Mouse (Mus musculus) midbrain, embryonic 12.5 days (tissue): Measurements from ENCODE around the gene Mroh2a. TPM values are rescaled to one million over a fixed set of nuclear protein-coding genes. Genes with fewer than 3 reads are reported as not detected.
"Not testable (repeated sequence)": the region's sequence is repeated elsewhere in the genome, so short reads cannot be mapped to it uniquely, and the experiment has no call there.

ENCODE experiments used
- ATAC-seq: fragments of 200-750 bp; cut with Nextera tagmentation; 2 replicates; pipeline ENCODE4 v1.8.0; 2017; ENCODE audit warnings: low read depth, moderate TSS enrichment, moderate library complexity; ENCODE audit not compliant: low FRiP score
- H3K27ac ChIP-seq: fragments of 300-500 bp; sonication (generic); replicated peaks from 2 replicates; pipeline ENCODE4 v1.5.1; 2016; ENCODE audit warnings: mild to moderate bottlenecking
- H3K27me3 ChIP-seq: fragments of 300-500 bp; sonication (generic); 2 replicates; pipeline ENCODE4 v1.6.1; 2016; ENCODE audit warnings: mild to moderate bottlenecking
- H3K36me3 ChIP-seq: fragments of 300-500 bp; sonication (generic); 2 replicates; pipeline ENCODE4 v1.6.1; 2016
- H3K4me1 ChIP-seq: fragments of 300-500 bp; sonication (generic); 2 replicates; pipeline ENCODE4 v1.6.1; 2016
- H3K4me2 ChIP-seq: fragments of 300-500 bp; sonication (generic); replicated peaks from 2 replicates; pipeline ENCODE4 v1.6.1; 2016; ENCODE audit warnings: mild to moderate bottlenecking, moderate library complexity
- H3K4me3 ChIP-seq: fragments of 300-500 bp; sonication (generic); 2 replicates; pipeline ENCODE4 v1.5.1; 2016; ENCODE audit warnings: mild to moderate bottlenecking
- H3K9ac ChIP-seq: fragments of 300-500 bp; sonication (generic); replicated peaks from 2 replicates; pipeline ENCODE4 v1.6.1; 2016; ENCODE audit warnings: mild to moderate bottlenecking, moderate library complexity
- H3K9me3 ChIP-seq: fragments of 300-500 bp; sonication (generic); 2 replicates; pipeline ENCODE4 v1.6.1; 2016; ENCODE audit warnings: mild to moderate bottlenecking
- WGBS: fragments of 180-500 bp; shearing (Covaris S2); methylation state at CpG from one replicate; pipeline ENCODE4 v1.1.7; 2016; 5-methylcytosine and 5-hydroxymethylcytosine counted together
- polyA plus RNA-seq: library from polyadenylated mRNA; unstranded; fragments of >200 nt; fragmentation: Nextera tagmentation; extraction: Ambion mirVana; gene quantifications from 2 replicates; pipeline ENCODE4 v1.2.1, GENCODE M21; 2016

Mroh2a gene
- polyA plus RNA-seq, 1 experiment from 2014 or later: 1.6 TPM

- H3K27me3 ChIP-seq: no peaks in the 10 kb centered on the region
- 49% methylated on average over 2 of the region's 2 CpGs for WGBS
- no peaks in the 10 kb centered on the region for H3K36me3 ChIP-seq
- H3K9me3 ChIP-seq: peaks cover 30% of the 10 kb centered on the region
- H3K4me3 ChIP-seq: no peak overlapping the region
- H3K4me2 ChIP-seq: no peak overlapping the region
- H3K4me1 ChIP-seq: no peaks in the 10 kb centered on the region
- no peak overlapping the region for H3K27ac ChIP-seq
- no peak overlapping the region for H3K9ac ChIP-seq
- ATAC-seq: no peak
Measured at GRCm38 (mm10) chr1:88222216-88222615, 4.6 kb upstream of the Mroh2a start.

- H3K4me2 ChIP-seq, ATAC-seq, H3K9ac ChIP-seq, H3K36me3 ChIP-seq, H3K4me3 ChIP-seq, H3K27me3 ChIP-seq, H3K27ac ChIP-seq, H3K4me1 ChIP-seq: not testable (repeated sequence)
- peaks cover 33% of the 10 kb centered on the region for H3K9me3 ChIP-seq
Measured at GRCm38 (mm10) chr1:88223011-88223515, 3.7 kb upstream of the Mroh2a start.

- H3K36me3 ChIP-seq: no peaks in the 10 kb centered on the region
- H3K4me2 ChIP-seq: no peak overlapping the region
- ATAC-seq: no peak
- no peaks in the 10 kb centered on the region for H3K4me1 ChIP-seq
- H3K27me3 ChIP-seq: no peaks in the 10 kb centered on the region
- H3K9me3 ChIP-seq: peaks cover 38% of the 10 kb centered on the region
- H3K9ac ChIP-seq: no peak overlapping the region
- no peak overlapping the region for H3K27ac ChIP-seq
- H3K4me3 ChIP-seq: no peak overlapping the region
- WGBS: 60% methylated on average over 1 of the region's 1 CpGs
Measured at GRCm38 (mm10) chr1:88223591-88223990, 3.2 kb upstream of the Mroh2a start.

GRCm38 (mm10) chr1:88224029-88224776, 2.6 kb upstream of the Mroh2a start:
- Histone ChIP-seq H3K27me3 (no peaks in the 10 kb centered on the region), H3K4me1 (no peaks in the 10 kb centered on the region), H3K9me3 (peaks cover 44% of the 10 kb centered on the region), H3K36me3 (no peaks in the 10 kb centered on the region), H3K9ac (no peak overlapping the region), H3K4me3 (no peak overlapping the region), H3K27ac (no peak overlapping the region), H3K4me2 (no peak overlapping the region)
- WGBS: 68% methylated on average over 2 of the region's 2 CpGs
- no peak for ATAC-seq

GRCm38 (mm10) chr1:88225301-88225700, 1.5 kb upstream of the Mroh2a start:
- not testable (repeated sequence) for H3K27me3 ChIP-seq

GRCm38 (mm10) chr1:88225741-88226140, 1.0 kb upstream of the Mroh2a start:
- no peak overlapping the region for H3K4me3 ChIP-seq
- H3K27me3 ChIP-seq: no peaks in the 10 kb centered on the region
- no peak overlapping the region for H3K9ac ChIP-seq
- H3K4me1 ChIP-seq: no peaks in the 10 kb centered on the region
- peaks cover 60% of the 10 kb centered on the region for H3K9me3 ChIP-seq
- H3K27ac ChIP-seq: no peak overlapping the region
- H3K36me3 ChIP-seq: no peaks in the 10 kb centered on the region
- no peak for ATAC-seq
- no peak overlapping the region for H3K4me2 ChIP-seq

More at GRCm38 (mm10) chr1:88225301-88225700, 1.5 kb upstream of the Mroh2a start:
- H3K36me3 ChIP-seq, H3K4me3 ChIP-seq, H3K9ac ChIP-seq, H3K4me1 ChIP-seq, H3K27ac ChIP-seq, ATAC-seq, H3K4me2 ChIP-seq: not testable (repeated sequence)
- WGBS: 38% methylated on average over 2 of the region's 2 CpGs
- peaks cover 55% of the 10 kb centered on the region for H3K9me3 ChIP-seq

GRCm38 (mm10) chr1:88227482-88227881, 696 bp downstream of the Mroh2a start:
- no peaks in the 10 kb centered on the region for H3K4me1 ChIP-seq
- ATAC-seq: no peak
- no peaks in the 10 kb centered on the region for H3K36me3 ChIP-seq
- H3K9me3 ChIP-seq: peaks cover 72% of the 10 kb centered on the region
- no peak overlapping the region for H3K9ac ChIP-seq
- no peaks in the 10 kb centered on the region for H3K27me3 ChIP-seq
- no peak overlapping the region for H3K4me2 ChIP-seq
- WGBS: 62% methylated on average over 2 of the region's 2 CpGs
- H3K4me3 ChIP-seq: no peak overlapping the region
- H3K27ac ChIP-seq: no peak overlapping the region

GRCm38 (mm10) chr1:88228121-88228520, 1.3 kb downstream of the Mroh2a start:
- Histone ChIP-seq H3K4me2 (no peak overlapping the region), H3K36me3 (no peaks in the 10 kb centered on the region), H3K4me3 (no peak overlapping the region), H3K4me1 (no peaks in the 10 kb centered on the region), H3K27ac (no peak overlapping the region), H3K9ac (no peak overlapping the region), H3K9me3 (peaks cover 79% of the 10 kb centered on the region), H3K27me3 (no peaks in the 10 kb centered on the region)
- 70% methylated on average over 7 of the region's 7 CpGs for WGBS
- no peak for ATAC-seq

GRCm38 (mm10) chr1:88229566-88229965, 2.8 kb downstream of the Mroh2a start:
- Histone ChIP-seq H3K9me3 (peaks cover 93% of the 10 kb centered on the region), H3K4me2 (no peak overlapping the region), H3K4me3 (no peak overlapping the region), H3K9ac (no peak overlapping the region), H3K27ac (no peak overlapping the region), H3K4me1 (no peaks in the 10 kb centered on the region), H3K27me3 (no peaks in the 10 kb centered on the region), H3K36me3 (no peaks in the 10 kb centered on the region)
- ATAC-seq: no peak
- WGBS: 78% methylated on average over 3 of the region's 3 CpGs

GRCm38 (mm10) chr1:88229986-88230385, 3.2 kb downstream of the Mroh2a start:
- ATAC-seq: no peak
- WGBS: 82% methylated on average over 5 of the region's 5 CpGs
- Histone ChIP-seq H3K4me1 (no peaks in the 10 kb centered on the region), H3K9ac (no peak overlapping the region), H3K27ac (no peak overlapping the region), H3K4me3 (no peak overlapping the region), H3K27me3 (no peaks in the 10 kb centered on the region), H3K9me3 (peaks cover 97% of the 10 kb centered on the region), H3K36me3 (no peaks in the 10 kb centered on the region), H3K4me2 (no peak overlapping the region)

GRCm38 (mm10) chr1:88230421-88230820, 3.6 kb downstream of the Mroh2a start:
- 72% methylated on average over 7 of the region's 7 CpGs for WGBS
- Histone ChIP-seq H3K27ac (no peak overlapping the region), H3K4me1 (no peaks in the 10 kb centered on the region), H3K27me3 (no peaks in the 10 kb centered on the region), H3K9ac (no peak overlapping the region), H3K4me2 (no peak overlapping the region), H3K9me3 (peaks cover 100% of the 10 kb centered on the region), H3K4me3 (no peak overlapping the region), H3K36me3 (no peaks in the 10 kb centered on the region)
- ATAC-seq: no peak

GRCm38 (mm10) chr1:88230981-88231802, 4.4 kb downstream of the Mroh2a start:
- no peak for ATAC-seq
- H3K4me3 ChIP-seq: no peak overlapping the region
- no peaks in the 10 kb centered on the region for H3K36me3 ChIP-seq
- no peaks in the 10 kb centered on the region for H3K4me1 ChIP-seq
- H3K9me3 ChIP-seq: peaks cover 100% of the 10 kb centered on the region
- no peaks in the 10 kb centered on the region for H3K27me3 ChIP-seq
- no peak overlapping the region for H3K9ac ChIP-seq
- no peak overlapping the region for H3K27ac ChIP-seq
- 77% methylated on average over 6 of the region's 6 CpGs for WGBS
- no peak overlapping the region for H3K4me2 ChIP-seq
